Mouse (Mus musculus) intestine, embryonic 14.5 days (tissue): ENCODE measurements at regions not wholly inside any gene's neighbourhood (a gene's known extent, or its start where the extent isn't known, plus 50 kb on each side); places are given as distances from the start of the nearest gene placed in this dataset.
A peak's percentile ranks its signal among the peaks of the same experiment; 100 is the strongest.

Experiments
- ATAC-seq: fragments of 200-750 bp; cut with Nextera tagmentation; replicated peaks from 2 replicates; pipeline ENCODE4 v1.8.0; 2017; ENCODE audit warnings: low read depth, moderate number of reproducible peaks, moderate TSS enrichment, moderate library complexity; ENCODE audit not compliant: low FRiP score, low TSS enrichment
- DNase-seq: peaks from one replicate; pipeline ENCODE4 v3.0.0-alpha.2; 2018; ENCODE audit warnings: low spot score
- H3K27ac ChIP-seq: fragments of 300-500 bp; sonication (generic); 2 replicates; pipeline ENCODE4 v1.5.1; 2014; ENCODE audit warnings: low read depth, mild to moderate bottlenecking, control low read depth
- H3K27me3 ChIP-seq: fragments of 300-500 bp; sonication (generic); replicated peaks from 2 replicates; pipeline ENCODE4 v1.6.1; 2014; ENCODE audit warnings: low read length, control low read depth; ENCODE audit not compliant: control insufficient read depth, insufficient read depth
- H3K36me3 ChIP-seq: fragments of 300-500 bp; sonication (generic); 2 replicates; pipeline ENCODE4 v1.6.1; 2014; ENCODE audit warnings: low read length, control low read depth; ENCODE audit not compliant: control insufficient read depth, insufficient read depth
- H3K4me1 ChIP-seq: fragments of 300-500 bp; sonication (generic); replicated peaks from 2 replicates; pipeline ENCODE4 v1.6.1; 2014; ENCODE audit warnings: low read length, control low read depth, mixed read lengths; ENCODE audit not compliant: control insufficient read depth, insufficient read depth
- H3K4me2 ChIP-seq: fragments of 300-500 bp; sonication (generic); 2 replicates; pipeline ENCODE4 v1.6.1; 2014; ENCODE audit warnings: low read length
- H3K4me3 ChIP-seq: fragments of 300-500 bp; sonication (generic); 2 replicates; pipeline ENCODE4 v1.5.1; 2014; ENCODE audit warnings: low read depth, low read length, control low read depth, mixed read lengths
- H3K9ac ChIP-seq: fragments of 300-500 bp; sonication (generic); 2 replicates; pipeline ENCODE4 v1.6.1; 2014; ENCODE audit warnings: mild to moderate bottlenecking, low read length
- H3K9me3 ChIP-seq: fragments of 300-500 bp; sonication (generic); 2 replicates; pipeline ENCODE4 v1.6.1; 2016; ENCODE audit warnings: low read length, control low read depth; ENCODE audit not compliant: control insufficient read depth
- WGBS: fragments of 180-500 bp; shearing (Covaris S2); extraction: QIAGEN DNeasy Blood & Tissue Kit; methylation state at CpG from one replicate; pipeline ENCODE4 v1.1.7; 2014; 5-methylcytosine and 5-hydroxymethylcytosine counted together

DNA sequence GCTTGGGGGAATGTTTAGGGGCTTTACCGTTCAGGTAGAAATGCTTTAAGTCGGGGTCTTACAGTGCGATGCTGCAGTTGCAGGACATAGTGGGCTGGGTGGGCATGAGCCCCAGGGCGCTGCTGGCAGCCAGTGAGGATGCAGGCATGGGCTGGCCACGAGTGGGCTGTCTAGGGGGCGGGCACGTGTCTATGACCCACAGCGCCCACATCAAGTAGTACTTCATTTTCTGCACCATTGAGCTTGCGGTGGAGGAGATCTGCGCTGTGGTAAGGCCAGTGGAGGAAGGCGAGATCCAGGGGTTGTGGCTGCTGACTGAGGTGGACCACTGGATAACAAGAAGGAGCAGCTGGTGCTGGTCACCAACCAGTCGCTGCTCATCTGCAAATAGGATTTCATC, 52.4 kb upstream of the Olfr291 start:
- no peak for ATAC-seq
- Histone ChIP-seq H3K4me3 (no peak overlapping the region), H3K4me2 (no peak overlapping the region)

GRCm38 (mm10) chr7:84794655-84795054, 58.7 kb upstream of the Olfr291 start:
- ATAC-seq (no peak), DNase-seq (no peak)
- WGBS, result 4% methylated on average over 1 of the region's 1 CpGs

More for the DNA sequence above, 52.4 kb upstream of the Olfr291 start:
- H3K9ac ChIP-seq, result no peak overlapping the region
- H3K27ac ChIP-seq, result no peak overlapping the region
- no peaks in the 10 kb centered on the region for H3K9me3 ChIP-seq
- H3K27me3 ChIP-seq, result 0 out of 2 replicates have a peak, but pooled peaks cover 2% of the 10 kb centered on the region
- 37% methylated on average over 12 of the region's 12 CpGs for WGBS
- H3K4me1 ChIP-seq, result no peaks in the 10 kb centered on the region
- no peak for DNase-seq
- H3K36me3 ChIP-seq, result no peaks in the 10 kb centered on the region

DNA sequence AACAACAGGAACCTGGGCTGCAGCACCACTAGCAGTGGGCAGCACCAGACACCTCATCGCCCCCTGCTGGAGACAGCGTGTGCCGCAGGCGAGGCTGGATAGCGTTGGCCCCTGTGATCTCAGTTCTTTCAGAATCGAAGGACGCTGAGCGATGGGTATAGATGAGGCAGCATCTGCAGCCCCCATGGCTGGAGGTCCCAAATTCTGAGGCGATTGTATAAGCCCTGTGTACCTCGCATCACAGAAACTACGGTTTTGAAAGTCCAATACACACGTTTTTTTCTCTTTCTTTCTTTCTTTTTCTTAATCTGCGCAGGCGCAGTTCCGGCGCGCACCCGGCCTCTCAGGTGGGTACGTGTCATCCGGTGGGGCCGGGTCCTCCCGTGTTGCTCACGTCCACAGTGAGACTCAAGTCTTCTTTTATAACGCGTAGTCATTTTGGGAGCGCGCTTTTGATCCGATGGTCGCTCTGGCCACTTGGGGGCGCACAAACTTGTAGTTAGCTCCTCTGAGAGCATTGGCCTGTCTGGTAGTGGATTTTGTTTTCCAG, 74.0 kb upstream of the Olfr291 start:
- no peaks in the 10 kb centered on the region for H3K27me3 ChIP-seq
- ATAC-seq, result peak; percentile 98
- no peaks in the 10 kb centered on the region for H3K36me3 ChIP-seq
- no peaks in the 10 kb centered on the region for H3K4me1 ChIP-seq
- 1% methylated on average over 30 of the region's 30 CpGs for whole genome bisulfite sequencing
- peak; percentile 95 for DNase-seq
- H3K27ac ChIP-seq, result no peak overlapping the region
- peak overlapping the region; percentile 57 for H3K4me3 ChIP-seq
- peak overlapping the region; percentile 62 for H3K4me2 ChIP-seq
- no peaks in the 10 kb centered on the region for H3K9me3 ChIP-seq
- H3K9ac ChIP-seq, result peak overlapping the region; percentile 51

More at GRCm38 (mm10) chr7:84794655-84795054, 58.7 kb upstream of the Olfr291 start:
- H3K27ac ChIP-seq, result no peak overlapping the region
- no peaks in the 10 kb centered on the region for H3K36me3 ChIP-seq
- H3K4me1 ChIP-seq, result no peaks in the 10 kb centered on the region
- H3K4me3 ChIP-seq, result no peak overlapping the region
- no peak overlapping the region for H3K9ac ChIP-seq
- no peak overlapping the region for H3K4me2 ChIP-seq
- no peaks in the 10 kb centered on the region for H3K9me3 ChIP-seq
- H3K27me3 ChIP-seq, result no peaks in the 10 kb centered on the region

DNA sequence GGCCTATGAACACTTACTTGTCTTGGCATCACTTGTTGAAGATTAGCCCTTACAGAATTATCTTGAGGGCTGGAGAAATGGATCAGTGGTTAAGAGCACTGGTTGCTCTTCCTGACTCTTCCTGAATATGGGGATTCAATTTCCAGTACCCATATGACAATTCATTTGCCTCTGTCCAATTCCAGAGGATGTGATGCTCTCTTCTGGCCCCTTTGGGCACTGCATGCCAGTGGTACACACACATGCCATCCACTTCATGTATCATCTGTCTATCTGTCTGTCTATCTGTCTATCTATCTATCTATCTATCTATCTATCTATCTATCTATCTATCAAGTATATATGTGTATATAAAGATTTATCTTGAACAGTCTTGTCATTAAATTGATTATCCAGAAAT, 75.7 kb upstream of the Olfr291 start:
- Histone ChIP-seq H3K4me3 (no peak overlapping the region), H3K9me3 (no peaks in the 10 kb centered on the region), H3K27ac (no peak overlapping the region), H3K4me1 (no peaks in the 10 kb centered on the region), H3K36me3 (no peaks in the 10 kb centered on the region), H3K4me2 (no peak overlapping the region), H3K9ac (no peak overlapping the region), H3K27me3 (no peaks in the 10 kb centered on the region)
- no peak for DNase-seq
- ATAC-seq, result no peak

GRCm38 (mm10) chr7:84756261-84756660, 66.5 kb upstream of the Zfand6 start:
- DNase-seq (no peak), ATAC-seq (no peak)
- no peak overlapping the region for H3K4me2 ChIP-seq
- H3K4me1 ChIP-seq, result no peaks in the 10 kb centered on the region
- no peak overlapping the region for H3K27ac ChIP-seq
- no peaks in the 10 kb centered on the region for H3K9me3 ChIP-seq
- no peaks in the 10 kb centered on the region for H3K36me3 ChIP-seq
- H3K4me3 ChIP-seq, result no peak overlapping the region
- H3K9ac ChIP-seq, result no peak overlapping the region
- 77% methylated on average over 3 of the region's 3 CpGs for WGBS
- H3K27me3 ChIP-seq, result no peaks in the 10 kb centered on the region

DNA sequence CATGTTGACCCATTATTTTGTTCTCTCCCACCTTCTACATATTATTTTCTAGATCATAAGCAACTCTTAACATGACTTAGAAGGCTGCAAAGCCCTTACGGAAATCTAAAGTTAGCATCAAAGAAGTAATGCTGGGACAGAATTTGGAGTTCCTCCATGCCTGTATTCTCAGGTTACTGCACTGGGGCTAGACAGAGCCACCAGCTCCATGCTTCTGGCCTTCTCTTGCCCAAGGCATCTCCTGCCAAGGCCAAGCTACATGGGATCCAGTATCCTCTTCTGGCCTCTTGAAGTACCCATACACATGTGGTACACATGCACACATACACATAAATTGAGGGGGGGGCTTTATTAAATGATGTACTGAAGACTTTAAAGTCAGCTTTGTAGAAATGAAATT, 63.6 kb upstream of the Zfand6 start:
- H3K9me3 ChIP-seq, result no peaks in the 10 kb centered on the region
- DNase-seq (no peak), ATAC-seq (no peak)
- no peak overlapping the region for H3K9ac ChIP-seq
- H3K36me3 ChIP-seq, result no peaks in the 10 kb centered on the region
- WGBS, result 86% methylated on average over 1 of the region's 1 CpGs
- no peak overlapping the region for H3K4me3 ChIP-seq
- no peak overlapping the region for H3K4me2 ChIP-seq
- no peaks in the 10 kb centered on the region for H3K27me3 ChIP-seq
- no peak overlapping the region for H3K27ac ChIP-seq
- H3K4me1 ChIP-seq, result peaks cover 6% of the 10 kb centered on the region; the same call in 1 of the 2 replicates

- Histone ChIP-seq H3K4me2 (peak overlapping the region; percentile 54), H3K4me3 (peak overlapping the region; percentile 42), H3K27ac (no peak overlapping the region), H3K4me1 (peaks cover 6% of the 10 kb centered on the region; the same call in 1 of the 2 replicates), H3K27me3 (no peaks in the 10 kb centered on the region), H3K9ac (no peak overlapping the region), H3K36me3 (no peaks in the 10 kb centered on the region), H3K9me3 (no peaks in the 10 kb centered on the region)
- under 1% methylated on average over 21 of the region's 21 CpGs for WGBS
- ATAC-seq (peak; percentile 68), DNase-seq (peak; percentile 86)
Measured at GRCm38 (mm10) chr7:84749434-84750301, 59.9 kb upstream of the Zfand6 start.

- ATAC-seq, result no peak
Measured at GRCm38 (mm10) chr7:84747847-84748246, 58.1 kb upstream of the Zfand6 start.

More at GRCm38 (mm10) chr7:84747847-84748246, 58.1 kb upstream of the Zfand6 start:
- no peaks in the 10 kb centered on the region for H3K27me3 ChIP-seq
- no peak overlapping the region for H3K9ac ChIP-seq
- no peak overlapping the region for H3K4me3 ChIP-seq
- H3K9me3 ChIP-seq, result no peaks in the 10 kb centered on the region
- H3K4me2 ChIP-seq, result no peak overlapping the region
- peaks cover 6% of the 10 kb centered on the region; the same call in 1 of the 2 replicates for H3K4me1 ChIP-seq
- no peak for DNase-seq
- H3K27ac ChIP-seq, result no peak overlapping the region
- H3K36me3 ChIP-seq, result no peaks in the 10 kb centered on the region
- WGBS, result 15% methylated on average over 1 of the region's 1 CpGs
